Mouse (Mus musculus): ENCODE results near the gene Ell2.

The Ell2 gene

DNA sequence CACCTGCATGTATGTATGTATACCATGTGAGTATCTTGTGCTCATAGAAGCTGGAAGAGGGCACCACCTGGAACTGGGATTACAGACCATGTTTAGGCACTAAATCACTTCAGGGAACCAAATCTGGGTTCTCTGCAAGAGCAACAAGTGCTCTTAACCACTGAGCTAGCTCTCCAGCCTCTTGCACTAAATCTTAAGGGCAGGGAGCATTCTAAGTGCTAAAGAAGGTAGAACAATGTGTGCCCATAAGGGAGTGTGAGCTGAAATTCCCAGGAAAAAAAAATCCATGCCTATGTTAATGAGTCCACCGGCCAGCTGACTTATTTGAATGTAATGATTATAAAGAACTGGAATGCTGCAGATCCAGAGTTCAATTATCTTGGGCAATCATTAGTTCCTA lies 101.4 kb downstream of the Ell2 start:
- peak in 1 of 2 experiments; percentile 14 for DNase-seq (ENCODE audit: low spot score in 2 of 2)

DNA sequence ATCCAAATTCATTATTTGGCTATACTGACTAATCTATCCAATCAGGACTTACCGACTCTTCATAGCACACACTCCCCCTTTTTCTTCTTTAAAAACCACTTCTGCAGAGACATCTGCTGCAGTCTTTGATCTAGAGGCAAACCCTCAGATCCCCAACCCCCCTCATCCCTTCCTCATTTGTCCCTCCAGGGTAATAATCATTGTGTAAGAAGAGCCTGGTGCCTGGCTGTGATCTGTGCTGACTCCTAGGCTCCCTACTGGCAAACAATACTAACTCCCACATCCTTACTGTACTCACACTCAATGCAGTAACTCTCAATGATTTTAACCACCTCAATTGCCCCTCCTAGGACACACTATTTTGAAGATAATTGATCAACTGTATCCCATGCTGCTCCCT lies 103.4 kb downstream of the Ell2 start:
- peak in 1 of 2 experiments; percentile 36 for DNase-seq (ENCODE audit: low spot score in 2 of 2)

DNA sequence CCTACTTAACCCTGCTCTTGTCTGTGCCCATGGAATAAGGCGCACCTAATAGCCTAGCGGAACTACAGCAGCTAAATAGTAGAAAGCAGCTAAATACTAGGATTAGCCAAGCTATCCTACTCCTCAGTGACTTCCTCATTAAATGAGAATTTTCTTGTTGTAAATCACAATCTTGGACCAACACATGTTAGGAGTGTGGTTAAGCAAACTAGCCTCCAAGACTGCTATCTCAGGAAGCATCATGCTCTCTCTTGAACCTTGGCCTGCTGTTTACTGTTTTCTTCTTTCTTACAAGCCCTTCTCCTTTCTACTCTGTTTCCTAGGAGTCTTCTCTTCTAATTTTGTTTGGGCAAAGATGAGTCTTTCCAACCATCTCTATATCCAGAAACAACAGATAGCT lies 110.6 kb downstream of the Ell2 start:
- peak in 1 of 2 experiments; percentile 13 for DNase-seq (ENCODE audit: low spot score in 2 of 2)

DNA sequence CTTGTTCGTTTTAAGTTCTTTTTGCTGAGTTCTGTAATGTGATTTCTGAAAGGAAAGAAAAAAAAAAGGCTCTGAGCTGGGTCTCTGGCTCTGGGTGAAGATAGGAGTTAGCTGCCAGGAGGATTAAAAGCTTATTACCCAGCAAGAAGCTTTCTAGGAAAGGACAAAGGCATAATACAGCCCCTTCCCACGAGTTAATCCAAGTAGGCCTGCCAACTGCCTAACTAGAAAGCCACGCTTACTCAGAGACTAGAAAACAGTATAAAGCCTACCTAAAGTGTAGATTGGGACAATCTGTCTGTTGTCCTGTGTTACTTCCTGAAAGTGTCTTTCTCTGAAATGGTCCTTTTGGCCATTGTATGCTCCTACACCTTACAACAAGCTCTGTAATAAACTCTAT lies 111.9 kb downstream of the Ell2 start:
- peak in 1 of 2 experiments; percentile 45 for DNase-seq (ENCODE audit: low spot score in 2 of 2)

DNA sequence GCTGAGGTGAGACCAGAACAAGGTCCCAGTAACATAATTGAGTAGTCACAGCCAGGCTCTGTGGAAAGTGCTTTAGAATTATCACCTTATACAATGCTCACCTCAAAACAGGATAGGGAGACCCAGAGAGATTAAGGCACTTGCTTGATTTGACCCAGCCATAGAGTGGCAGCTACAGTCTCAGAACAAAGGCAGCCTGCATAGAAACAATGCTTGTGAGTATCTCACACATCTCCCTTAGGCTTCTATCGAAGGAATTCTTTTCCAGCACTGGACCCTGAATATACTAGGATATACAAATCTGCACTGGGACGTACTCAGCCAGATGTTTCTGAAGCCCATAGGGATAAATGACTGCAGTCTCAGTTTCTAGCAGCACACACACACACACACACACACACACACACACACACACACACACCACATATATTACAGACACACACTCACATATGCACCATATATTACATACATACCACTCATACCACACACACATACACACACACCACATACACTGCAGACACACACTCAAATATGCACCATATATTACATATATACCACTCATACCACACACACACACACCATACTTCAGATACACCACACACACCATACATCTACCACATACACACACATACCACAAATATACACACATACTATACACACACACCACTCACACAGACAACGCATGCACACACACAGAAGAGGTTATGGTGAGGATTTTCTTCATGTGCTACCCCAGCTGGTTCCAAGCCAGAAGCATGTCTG lies 112.6 kb downstream of the Ell2 start:
- DNase-seq (ENCODE audit: low spot score in 2 of 2): no peak

DNA sequence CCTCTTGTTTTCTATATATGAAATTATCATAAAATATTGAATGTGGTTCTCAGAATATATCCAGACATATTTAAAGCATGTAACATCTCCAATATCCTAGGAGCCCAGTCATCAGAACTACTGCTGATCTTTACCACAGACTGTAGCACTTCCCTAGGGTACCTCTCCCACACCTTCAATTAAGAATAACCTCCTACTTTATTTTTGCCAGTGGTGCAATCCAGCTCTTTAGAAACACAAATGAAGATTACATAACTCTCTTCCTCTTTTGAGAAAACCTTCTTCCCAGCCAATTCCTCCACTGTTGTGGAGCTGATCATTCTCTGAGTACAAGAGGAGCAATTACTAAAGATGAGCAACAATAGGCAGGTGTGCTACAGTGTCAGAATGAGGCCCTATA lies 113.3 kb downstream of the Ell2 start:
- DNase-seq (ENCODE audit: low spot score in 2 of 2): no peak

Data from spleen, postnatal 4 days (tissue).